Mouse (Mus musculus) liver, adult 2 months (tissue): ENCODE results near the gene Neb.

ENCODE experiments used
- CTCF ChIP-seq: fragments of 200-500 bp; IDR thresholded peaks from 2 replicates; pipeline ENCODE4 v1.5.1; 2011; ENCODE audit warnings: low read depth, low read length, control low read depth
- POLR2A ChIP-seq: fragments of 200-500 bp; IDR thresholded peaks from 2 replicates; pipeline ENCODE4 v1.6.1; 2011; ENCODE audit warnings: low read length, control low read depth; ENCODE audit not compliant: insufficient read depth; ENCODE audit errors: extremely low read depth

DNA sequence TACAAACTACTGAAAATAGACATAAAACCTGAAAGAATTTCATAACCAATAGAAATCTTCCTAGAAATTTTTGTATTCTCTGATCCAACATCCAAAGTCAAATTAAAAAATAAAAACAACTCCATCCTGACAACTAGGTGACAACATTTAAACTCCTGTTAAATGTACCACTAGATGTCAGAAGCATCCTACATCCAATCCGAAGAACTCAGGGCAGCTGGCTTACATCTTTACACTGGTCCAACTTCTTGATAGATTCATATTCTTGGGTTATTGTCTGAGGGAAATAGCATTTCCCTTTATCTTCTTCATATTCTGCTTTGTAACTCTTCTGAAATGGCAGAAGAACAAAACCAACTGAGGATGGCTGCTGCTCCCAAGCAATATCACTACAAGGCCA, 74.9 kb downstream of the Neb start:
- TF ChIP-seq POLR2A (no peak), CTCF (no peak)
